Mouse (Mus musculus): ENCODE results near the gene Cltc.

Cltc gene

GRCm38 (mm10) chr11:86682861-86683260 is 74.5 kb downstream of the Cltc start:
- DNase-seq (ENCODE audit: low spot score): no peak

GRCm38 (mm10) chr11:86681423-86681822 is 75.9 kb downstream of the Cltc start:
- DNase-seq (ENCODE audit: low spot score): no peak

- no peak for DNase-seq (ENCODE audit: low spot score)
These were observed 76.6 kb downstream of the Cltc start for GRCm38 (mm10) chr11:86680729-86681128.

- no peak for DNase-seq (ENCODE audit: low spot score)
These were observed 78.4 kb downstream of the Cltc start for GRCm38 (mm10) chr11:86678957-86679356.

- DNase-seq (ENCODE audit: low spot score): no peak
These were observed 81.8 kb downstream of the Cltc start for GRCm38 (mm10) chr11:86675520-86675919.

GRCm38 (mm10) chr11:86672772-86673171 is 84.6 kb downstream of the Cltc start:
- DNase-seq (ENCODE audit: low spot score): no peak

- no peak for DNase-seq (ENCODE audit: low spot score)
These were observed 86.2 kb downstream of the Cltc start for GRCm38 (mm10) chr11:86671041-86671675.

- DNase-seq (ENCODE audit: low spot score): no peak
These were observed 89.2 kb downstream of the Cltc start for GRCm38 (mm10) chr11:86668169-86668568.

GRCm38 (mm10) chr11:86667553-86667952 is 89.8 kb downstream of the Cltc start:
- no peak for DNase-seq (ENCODE audit: low spot score)

- DNase-seq (ENCODE audit: low spot score): no peak
These were observed 93.0 kb downstream of the Cltc start for GRCm38 (mm10) chr11:86664406-86664805.

GRCm38 (mm10) chr11:86663977-86664376 is 93.4 kb downstream of the Cltc start:
- no peak for DNase-seq (ENCODE audit: low spot score)

GRCm38 (mm10) chr11:86662986-86663895 is 94.1 kb downstream of the Cltc start:
- no peak for DNase-seq (ENCODE audit: low spot score)

- no peak for DNase-seq (ENCODE audit: low spot score)
These were observed 99.5 kb downstream of the Cltc start for GRCm38 (mm10) chr11:86657863-86658262.

- DNase-seq (ENCODE audit: low spot score): no peak
These were observed 100.4 kb downstream of the Cltc start for GRCm38 (mm10) chr11:86656849-86657567.

- DNase-seq (ENCODE audit: low spot score): no peak
These were observed 101.7 kb downstream of the Cltc start for GRCm38 (mm10) chr11:86655671-86656070.

GRCm38 (mm10) chr11:86654096-86654495 is 103.3 kb downstream of the Cltc start:
- no peak for DNase-seq (ENCODE audit: low spot score)

- peak; percentile 69 for DNase-seq (ENCODE audit: low spot score)
These were observed 103.9 kb downstream of the Cltc start for GRCm38 (mm10) chr11:86653446-86653845.

- DNase-seq (ENCODE audit: low spot score): no peak
These were observed 104.8 kb downstream of the Cltc start for GRCm38 (mm10) chr11:86652578-86652979.

GRCm38 (mm10) chr11:86650676-86651075 is 106.7 kb downstream of the Cltc start:
- DNase-seq (ENCODE audit: low spot score): no peak

- no peak for DNase-seq (ENCODE audit: low spot score)
These were observed 107.8 kb downstream of the Cltc start for GRCm38 (mm10) chr11:86649542-86649941.

GRCm38 (mm10) chr11:86647706-86648447 is 109.5 kb downstream of the Cltc start:
- DNase-seq (ENCODE audit: low spot score): no peak

GRCm38 (mm10) chr11:86646885-86647459 is 110.4 kb downstream of the Cltc start:
- DNase-seq (ENCODE audit: low spot score): no peak
